Mouse (Mus musculus): ENCODE data around the gene Rgs10.

Gene Rgs10

GRCm38 (mm10) chr7:128332896-128333295 is 85.7 kb downstream of the Rgs10 start:
- DNase-seq: no peak

GRCm38 (mm10) chr7:128330981-128331380 is 87.6 kb downstream of the Rgs10 start:
- DNase-seq: no peak

- DNase-seq: no peak
Measured at GRCm38 (mm10) chr7:128324977-128325376, 93.6 kb downstream of the Rgs10 start.
